Mouse (Mus musculus) C2C12 (cell line): ENCODE data around the gene Gm49337.

ENCODE experiments used
- CEBPB ChIP-seq: IDR thresholded peaks from one replicate; pipeline ENCODE4 v1.6.1; 2011; ENCODE audit warnings: low read depth, mild to moderate bottlenecking, control low read depth, moderate library complexity
- CTCF ChIP-seq: IDR thresholded peaks from one replicate; pipeline ENCODE4 v1.5.1; 2011; ENCODE audit not compliant: control insufficient read depth, insufficient read depth, insufficient read length
- FOSL1 ChIP-seq: IDR thresholded peaks from one replicate; pipeline ENCODE4 v1.8.0; 2011; ENCODE audit warnings: mild to moderate bottlenecking, low read length; ENCODE audit not compliant: poor library complexity, insufficient read depth, severe bottlenecking
- MAX ChIP-seq: IDR thresholded peaks from one replicate; pipeline ENCODE4 v1.6.1; 2011; ENCODE audit warnings: mild to moderate bottlenecking, control low read depth
- MYOD1 ChIP-seq: IDR thresholded peaks from one replicate; pipeline ENCODE4 v1.6.1; 2011; ENCODE audit warnings: low read depth; ENCODE audit not compliant: control insufficient read depth, insufficient read length

GRCm38 (mm10) chr4:116160769-116161168 lies 12.4 kb upstream of the Gm49337 start:
- TF ChIP-seq CTCF (no peak), CEBPB (no peak), MAX (no peak), FOSL1 (no peak), MYOD1 (no peak)
